Mouse (Mus musculus) heart, adult 2 months (tissue): ENCODE data around the gene Dcaf6.

ENCODE experiments used
- CTCF ChIP-seq: fragments of 200-600 bp; IDR thresholded peaks from 2 replicates; pipeline ENCODE4 v1.8.1; 2022; ENCODE audit warnings: antibody characterized with exemption, mild to moderate bottlenecking, moderate library complexity
- EP300 ChIP-seq: fragments of 200-500 bp; IDR thresholded peaks from 2 replicates; pipeline ENCODE4 v1.6.1; 2011; ENCODE audit warnings: low read depth, low read length, control low read depth; ENCODE audit not compliant: insufficient read depth
- POLR2A ChIP-seq: fragments of 200-500 bp; IDR thresholded peaks from 2 replicates; pipeline ENCODE4 v1.6.1; 2011; ENCODE audit warnings: mild to moderate bottlenecking, low read depth, low read length, control low read depth; ENCODE audit not compliant: insufficient read depth

GRCm38 (mm10) chr1:165342126-165342525 lies 118.1 kb downstream of the Dcaf6 start:
- TF ChIP-seq POLR2A (no peak), CTCF (no peak), EP300 (no peak)
